Mouse (Mus musculus) heart, postnatal 0 days (tissue): Measurements from ENCODE around the gene Tbxa2r.

Source experiments
- CTCF ChIP-seq: IDR thresholded peaks from 2 replicates; pipeline ENCODE4 v1.5.1; 2016; ENCODE audit warnings: antibody characterized with exemption, control low read depth, low read depth
- EP300 ChIP-seq: IDR thresholded peaks from 2 replicates; pipeline ENCODE4 v1.6.1; 2016; ENCODE audit warnings: antibody characterized with exemption, low read depth

DNA sequence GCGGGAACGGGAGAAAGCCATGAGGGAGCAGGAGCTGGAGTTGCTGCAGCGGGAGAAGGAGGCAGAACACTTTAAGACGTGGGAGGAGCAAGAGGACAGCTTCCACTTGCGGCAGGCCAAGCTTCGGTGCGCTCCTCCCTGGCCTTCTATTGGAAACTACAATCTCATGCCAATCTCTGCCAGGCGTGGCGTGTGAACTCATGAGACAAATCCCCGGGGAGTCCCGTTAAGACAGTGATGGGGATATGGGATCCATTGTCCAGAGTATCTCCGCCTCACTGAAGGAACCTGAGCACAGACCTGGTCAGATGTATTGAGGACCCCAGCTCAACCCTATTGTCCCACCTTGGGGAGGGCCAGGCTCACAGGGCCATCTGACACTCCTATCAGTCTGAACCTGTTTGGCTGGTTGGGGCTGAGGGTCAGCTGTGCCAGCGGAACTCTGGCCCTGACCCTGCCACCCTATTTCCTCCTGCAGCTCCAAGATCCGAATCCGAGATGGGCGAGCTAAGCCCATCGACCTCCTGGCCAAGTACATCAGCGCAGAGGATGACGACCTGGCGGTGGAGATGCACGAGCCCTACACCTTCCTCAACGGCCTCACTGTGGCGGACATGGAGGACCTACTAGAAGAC is 5.3 kb upstream of the Tbxa2r start:
- TF ChIP-seq EP300 = no peak
- no peak for TF ChIP-seq CTCF
